Mouse (Mus musculus) frontal cortex, postnatal 14 days (tissue): ENCODE measurements at regions not wholly inside any gene's neighbourhood (a gene's known extent, or its start where the extent isn't known, plus 50 kb on each side); places are given as distances from the start of the nearest gene placed in this dataset.

Experiments
- DNase-seq, 2 experiments: peaks; one replicate each; pipeline ENCODE4 v3.0.0; 2022; ENCODE audit warnings: low spot score in 2 of 2

DNA sequence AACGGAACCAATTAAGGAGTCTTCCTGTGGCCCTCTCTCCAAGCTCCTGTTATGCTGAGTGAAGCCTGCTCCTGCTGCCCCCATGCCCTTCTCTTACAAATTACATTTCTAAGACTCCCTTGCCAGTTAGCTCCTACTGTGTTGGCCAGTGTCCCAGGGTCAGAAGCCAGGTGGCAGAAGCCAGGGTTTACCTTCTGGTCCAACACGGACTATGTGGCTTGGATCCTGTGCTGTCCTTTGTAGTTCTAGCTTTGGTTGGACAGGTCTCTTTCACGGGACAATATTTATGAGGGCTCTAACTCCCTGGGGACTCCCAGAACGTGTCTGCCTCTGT is 134.3 kb downstream of the Nufip1 start:
- DNase-seq: no peak

DNA sequence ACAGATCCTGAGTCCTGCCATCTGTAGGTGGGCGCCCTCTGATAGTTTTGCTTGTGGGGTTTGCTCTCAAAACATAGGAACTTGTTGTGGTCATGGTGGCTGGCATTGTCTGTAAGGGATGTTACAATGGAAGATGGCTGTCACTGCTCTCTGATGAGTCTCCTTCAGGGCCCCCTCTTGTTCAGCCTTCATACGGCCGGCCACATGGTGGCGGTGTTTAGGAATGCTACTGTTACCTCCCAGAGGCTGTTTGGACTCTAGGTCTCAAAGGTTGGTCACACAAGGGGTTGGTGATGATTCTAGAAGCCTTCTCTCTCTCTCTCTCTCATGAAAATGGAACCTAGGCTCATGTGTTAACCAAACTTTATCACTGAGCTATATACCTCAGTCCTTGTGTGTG is 137.0 kb downstream of the Nufip1 start:
- no peak for DNase-seq

DNA sequence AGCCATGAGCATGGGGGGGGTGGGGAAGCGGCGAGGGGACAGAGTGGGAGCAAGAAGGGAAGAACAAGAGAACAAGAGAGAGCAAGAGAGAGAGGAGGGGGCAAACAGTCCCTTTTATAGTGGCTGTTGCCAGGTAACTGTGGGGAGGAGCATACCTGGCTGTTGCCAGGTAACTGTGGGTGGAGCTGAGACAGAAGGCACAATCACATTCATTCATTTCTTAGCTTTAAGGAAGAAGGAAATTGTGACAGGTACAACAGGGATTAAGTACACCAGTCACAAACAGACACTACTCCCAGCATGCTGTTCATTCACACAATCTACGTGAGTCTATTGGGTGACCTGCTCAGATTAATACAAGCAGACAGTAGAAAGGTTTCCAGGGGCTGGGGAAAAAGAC is 143.2 kb downstream of the Nufip1 start:
- no peak for DNase-seq

DNA sequence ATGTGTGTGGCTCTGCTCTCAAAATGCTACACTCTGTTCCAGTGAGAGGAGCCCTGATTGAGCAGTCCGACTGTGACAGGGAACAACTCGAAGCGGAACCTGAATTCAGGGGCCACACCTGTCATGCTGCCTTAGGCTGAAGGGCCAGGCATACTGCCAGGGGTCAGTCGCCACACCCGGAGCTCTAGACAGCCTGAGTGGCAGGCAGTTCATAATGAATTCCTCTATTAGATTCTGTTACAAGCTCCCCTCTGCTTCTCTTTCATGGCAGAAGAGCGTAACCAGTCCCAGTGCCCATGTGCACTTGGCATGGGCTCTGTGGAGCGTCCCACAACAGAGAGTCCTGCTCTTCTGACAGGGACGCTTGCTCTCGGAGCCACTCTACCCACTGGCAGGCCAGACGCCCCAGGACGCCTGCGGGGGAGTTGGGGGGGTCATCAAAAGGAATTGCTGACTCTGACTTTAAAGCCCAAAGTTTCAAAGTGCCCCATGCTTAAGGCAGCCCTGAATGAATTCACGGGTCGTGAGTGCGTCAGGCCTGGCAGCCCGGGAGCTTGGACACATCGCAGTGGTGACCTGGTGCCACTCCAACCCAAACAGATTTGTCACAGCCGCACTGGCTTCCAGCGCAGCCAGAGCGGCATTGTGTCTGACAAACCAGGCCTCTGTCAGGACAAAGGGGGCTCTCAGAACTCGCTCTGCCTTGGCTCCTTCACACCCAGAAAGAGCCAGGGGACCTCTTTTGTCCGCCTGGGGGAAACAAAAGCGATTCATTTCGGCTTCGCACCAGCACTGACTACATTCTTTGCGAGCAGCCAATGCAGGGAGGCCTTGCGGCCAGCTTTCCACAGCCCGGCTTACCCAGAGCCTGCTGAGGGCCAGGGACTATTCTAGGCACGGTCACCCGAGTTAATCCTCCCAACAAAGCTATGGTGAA is 144.1 kb downstream of the Nufip1 start:
- DNase-seq: peak; percentile 29 to 70

DNA sequence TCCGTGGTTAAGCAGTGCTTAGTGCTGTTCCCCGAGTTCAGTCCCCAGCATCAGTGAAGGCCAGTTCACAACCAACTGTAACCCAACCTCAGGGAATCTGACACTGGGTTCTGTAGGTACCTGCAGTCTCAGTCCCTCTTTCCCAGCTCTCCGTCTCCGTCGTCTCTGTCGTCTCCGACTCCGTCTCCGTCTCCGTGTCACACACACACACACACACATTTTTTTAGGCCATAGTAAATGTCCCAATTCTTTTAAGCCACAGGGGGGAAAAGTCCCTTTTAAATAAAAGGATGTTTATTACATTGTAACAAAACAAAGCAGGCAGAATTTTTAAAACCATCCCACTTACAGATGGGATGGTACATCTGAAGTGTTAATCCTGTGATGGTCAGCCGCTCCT is 145.3 kb downstream of the Nufip1 start:
- DNase-seq: no peak

DNA sequence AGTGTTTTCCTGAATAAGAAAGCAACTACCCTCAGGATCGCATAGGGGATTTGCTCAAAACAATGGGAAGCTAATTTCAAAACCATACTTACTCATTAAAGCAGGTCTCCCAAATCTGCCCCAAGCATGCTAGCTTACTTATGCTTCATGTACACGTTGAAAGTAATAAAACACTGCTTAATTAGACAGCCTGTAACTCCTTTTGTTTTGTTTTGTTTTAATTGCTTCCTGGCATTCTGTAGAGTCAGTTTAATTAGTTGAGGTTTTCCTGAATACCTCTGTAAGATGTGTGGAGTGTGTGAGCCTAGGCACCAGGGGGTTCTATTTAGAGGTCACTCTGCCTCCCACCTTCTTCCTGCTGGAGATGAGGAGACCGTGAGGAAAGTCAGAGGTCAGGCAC is 147.9 kb downstream of the Nufip1 start:
- DNase-seq: no peak

DNA sequence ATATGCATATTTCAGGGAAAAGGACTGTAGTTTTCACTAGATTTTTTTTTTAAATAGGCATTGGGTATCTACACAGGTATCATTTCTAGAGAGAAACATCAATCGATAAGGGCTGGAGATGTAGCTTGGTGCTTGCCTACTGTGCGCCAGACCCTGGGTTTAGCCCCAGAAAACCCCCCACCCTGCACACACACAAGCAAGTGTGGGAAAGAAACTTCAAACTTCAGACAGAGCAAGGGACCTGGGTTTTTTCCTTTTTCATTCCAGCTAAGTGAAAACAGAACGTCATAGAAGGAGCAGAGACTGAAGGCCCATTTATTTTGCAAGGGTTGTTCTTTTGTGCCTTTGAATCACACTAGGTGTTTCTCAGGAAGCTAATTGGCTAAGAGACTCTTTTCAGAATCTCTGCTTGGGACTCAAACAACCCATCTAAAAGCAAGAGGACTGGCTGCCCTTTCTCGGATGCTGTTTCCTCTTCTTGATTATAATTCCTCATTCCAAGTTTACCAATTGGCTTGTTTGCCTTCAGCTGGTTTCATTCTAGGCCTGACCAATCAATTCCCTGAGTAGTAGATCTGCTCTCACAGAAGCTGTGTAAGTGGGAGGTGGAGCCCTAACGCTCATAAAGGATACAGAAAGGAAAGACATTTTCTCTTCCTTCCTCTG is 150.1 kb downstream of the Nufip1 start:
- no peak for DNase-seq

DNA sequence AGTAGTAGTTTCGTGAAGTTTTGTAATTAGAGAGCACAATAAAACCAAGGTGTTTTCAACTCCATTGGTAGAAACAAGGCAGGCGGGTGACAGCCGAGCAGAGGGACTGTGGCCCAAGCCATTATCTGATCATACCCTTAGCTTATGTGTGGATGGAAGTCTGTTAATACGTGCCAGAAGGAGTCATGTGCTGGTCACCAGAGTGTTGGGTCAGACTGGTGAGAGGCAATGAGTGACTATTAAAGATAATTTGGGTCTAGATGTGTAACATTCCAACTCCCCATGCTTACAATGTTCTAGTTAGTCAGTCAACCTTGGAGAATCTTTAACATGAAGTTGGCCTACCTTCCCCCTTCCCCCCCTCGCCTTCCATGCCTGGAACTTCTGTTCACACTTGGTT is 151.1 kb upstream of the Tsc22d1 start:
- DNase-seq: no peak

DNA sequence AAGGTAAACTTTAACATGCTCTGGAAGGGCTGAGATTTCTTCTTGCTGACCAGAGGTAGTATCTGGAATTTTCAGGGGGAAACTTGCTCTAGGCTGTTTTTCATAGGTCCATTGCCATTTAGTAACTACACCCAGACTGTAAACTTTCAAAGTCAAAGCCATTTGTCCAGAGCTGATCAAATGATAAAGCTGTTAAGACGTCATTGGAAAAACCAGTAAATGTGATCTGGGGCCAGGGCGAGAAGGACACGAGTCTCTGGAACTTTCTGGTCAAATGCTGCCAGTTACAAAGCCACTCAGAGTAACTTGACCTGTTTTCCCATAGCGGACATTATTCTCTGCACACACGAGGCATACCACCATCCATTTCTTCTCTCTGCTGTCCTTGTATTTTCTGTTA is 148.9 kb upstream of the Tsc22d1 start:
- no peak for DNase-seq

DNA sequence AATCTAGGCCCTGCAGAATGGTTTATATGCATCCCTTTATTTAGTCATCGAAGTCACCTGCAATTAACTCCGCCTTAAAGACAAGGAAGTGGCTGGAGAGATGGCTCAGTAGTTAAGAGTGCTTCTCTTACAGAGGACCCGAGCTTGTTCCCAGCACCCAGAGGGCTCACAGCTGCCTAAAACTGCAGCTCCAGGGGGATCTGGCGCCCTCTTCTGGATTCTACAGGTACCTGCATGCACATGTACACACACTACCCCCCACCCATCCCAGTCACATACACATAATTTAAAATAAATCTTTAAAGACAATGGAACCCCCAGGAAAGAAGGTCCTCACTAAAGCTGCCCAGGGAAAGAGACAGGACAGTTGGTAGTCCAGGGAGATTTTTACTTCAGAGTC is 148.5 kb upstream of the Tsc22d1 start:
- no peak for DNase-seq

DNA sequence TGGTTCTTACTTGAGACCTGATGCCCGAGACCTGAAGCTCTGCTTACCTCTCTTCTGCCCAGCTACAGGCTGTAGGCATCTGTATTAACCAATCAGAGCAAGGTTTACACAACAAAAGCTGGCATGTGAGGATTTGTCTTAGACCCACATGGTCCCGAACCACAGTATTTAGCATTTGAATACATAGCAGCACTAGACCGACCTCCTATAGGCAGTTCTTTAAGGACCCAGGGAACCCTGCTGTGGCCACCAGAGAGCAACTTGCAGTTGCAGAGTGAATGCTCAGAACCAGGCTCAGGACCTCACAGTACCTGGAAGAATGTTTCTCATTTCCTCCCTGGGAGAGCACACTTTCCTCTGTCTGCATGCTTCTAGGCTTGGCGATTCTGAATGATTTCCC is 147.7 kb upstream of the Tsc22d1 start:
- no peak for DNase-seq

DNA sequence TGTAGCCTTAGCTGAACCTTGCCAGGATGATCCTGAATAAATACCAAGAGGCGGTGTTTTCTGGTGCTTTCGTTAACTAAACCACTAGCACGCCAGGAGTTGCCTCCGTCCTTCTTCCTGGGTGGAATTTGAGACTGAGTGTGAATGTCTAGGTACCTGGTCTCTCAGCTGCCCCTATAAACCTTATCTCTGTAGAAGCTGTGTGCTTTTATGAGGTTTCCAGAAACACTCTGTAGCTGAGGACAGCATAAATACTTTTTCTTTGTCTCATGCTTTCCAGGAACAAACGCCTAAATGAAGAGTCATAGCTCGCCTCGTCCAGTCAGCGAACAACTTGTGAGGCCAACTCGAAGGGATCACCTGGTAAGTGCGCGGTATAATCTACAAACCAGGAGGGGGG is 143.6 kb upstream of the Tsc22d1 start:
- no peak for DNase-seq

DNA sequence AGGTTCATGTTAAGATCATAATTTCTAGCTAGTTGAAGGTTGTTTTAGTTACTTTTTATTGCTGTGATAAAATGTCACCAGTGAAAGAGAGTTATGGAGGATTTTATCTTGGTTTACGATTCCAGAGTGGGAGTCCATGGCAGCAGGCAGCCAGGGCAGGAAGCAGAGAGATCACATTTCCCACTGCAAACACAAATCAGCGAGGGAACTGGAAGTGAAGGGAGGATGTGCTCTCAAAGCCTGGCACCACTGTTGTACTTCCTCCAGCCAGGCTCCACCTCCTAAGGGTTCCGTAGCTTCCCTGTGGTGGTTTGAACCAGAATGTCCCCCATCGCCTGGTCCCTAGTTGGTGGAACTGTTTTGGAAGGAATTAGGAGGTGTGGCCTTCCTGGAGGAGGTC is 141.9 kb upstream of the Tsc22d1 start:
- DNase-seq: no peak

DNA sequence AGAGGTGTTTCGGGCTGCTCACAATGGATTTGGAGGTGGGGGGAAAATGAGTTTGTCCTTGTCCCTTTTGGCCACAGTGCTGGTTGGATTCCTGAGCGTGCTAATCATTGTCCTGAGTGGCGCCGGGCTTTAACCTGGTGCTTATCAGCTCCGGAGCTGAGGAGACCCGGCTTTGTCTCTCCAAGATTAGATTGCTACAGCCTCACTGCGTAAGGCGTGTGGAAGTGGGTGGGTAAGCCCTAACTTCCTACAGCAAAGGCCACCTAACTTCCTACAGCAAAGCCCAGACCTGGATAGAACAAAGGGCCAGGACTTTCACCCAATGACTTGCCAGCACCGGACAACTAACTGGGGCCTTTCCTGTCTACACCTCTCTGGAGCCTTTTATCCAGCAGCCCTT is 138.1 kb upstream of the Tsc22d1 start:
- no peak for DNase-seq

DNA sequence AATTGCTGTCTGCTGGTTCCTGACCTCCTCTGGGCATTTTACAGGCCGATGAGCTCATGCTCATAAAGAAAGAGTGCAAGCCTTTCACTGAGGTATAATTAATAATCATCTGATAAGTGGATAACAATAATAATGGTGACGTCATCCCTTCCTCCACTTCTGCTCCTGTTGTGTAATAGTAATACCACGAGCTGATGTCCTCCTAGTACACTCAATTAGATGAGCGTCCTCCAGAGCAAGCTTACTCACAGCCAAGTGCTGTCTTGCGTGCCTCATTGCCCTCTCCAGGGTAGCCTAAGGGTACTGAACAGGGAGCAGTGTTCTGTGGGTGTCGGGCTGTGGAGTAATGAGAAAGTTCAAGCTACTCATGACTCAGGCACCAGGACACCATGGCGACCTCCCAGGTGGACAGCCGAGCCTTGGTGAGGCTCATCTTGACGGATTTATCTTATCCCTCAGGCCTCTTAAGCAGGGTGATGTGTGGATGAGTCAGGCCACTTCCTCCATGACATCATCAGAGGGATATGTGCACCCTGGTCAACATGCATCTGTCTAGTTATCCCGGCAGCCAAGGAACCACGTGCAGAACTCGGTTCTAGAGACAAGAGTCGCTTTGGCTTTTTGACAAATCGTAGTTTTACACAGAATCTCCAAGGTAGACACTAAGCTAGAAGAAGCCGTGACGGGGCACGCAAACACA is 135.9 kb upstream of the Tsc22d1 start:
- no peak for DNase-seq

DNA sequence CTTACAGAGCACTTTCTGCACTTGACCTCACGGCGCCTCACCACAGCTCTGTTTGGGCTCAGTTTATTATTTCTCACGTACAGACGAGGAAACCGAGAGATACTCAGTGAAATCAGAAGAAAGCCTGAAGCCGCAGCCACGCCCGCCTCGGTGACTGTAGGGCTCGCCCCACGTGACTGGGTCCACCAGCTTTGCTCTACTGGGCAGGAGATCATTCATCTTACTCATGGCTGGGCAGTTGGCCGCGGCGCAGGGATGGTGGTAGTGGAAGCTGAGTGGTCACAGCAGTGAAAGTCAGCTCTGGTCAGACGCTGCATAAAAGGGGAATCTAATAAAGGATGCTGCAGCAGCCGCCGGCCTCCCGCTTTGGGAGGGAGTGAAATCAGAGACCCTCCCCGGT is 135.2 kb upstream of the Tsc22d1 start:
- DNase-seq: no peak

DNA sequence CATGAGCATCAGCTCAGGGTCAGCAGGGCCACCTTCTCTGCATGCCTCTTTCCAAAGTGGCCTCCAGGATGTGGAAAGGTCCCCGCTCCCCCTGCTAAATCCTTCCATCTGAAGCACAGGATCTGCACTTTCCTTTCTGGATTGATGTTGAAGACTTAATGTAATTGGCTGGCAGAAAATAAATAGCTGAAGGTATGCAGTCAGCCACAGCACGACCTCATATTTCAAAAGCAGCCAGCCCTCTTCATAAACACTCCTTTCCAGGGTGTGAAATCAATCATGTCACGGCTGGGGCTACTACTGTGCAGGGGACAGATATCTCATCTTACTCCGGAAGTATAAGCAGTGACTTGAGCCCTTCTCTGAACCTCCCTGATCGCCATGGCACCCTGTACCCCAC is 132.9 kb upstream of the Tsc22d1 start:
- DNase-seq: no peak

DNA sequence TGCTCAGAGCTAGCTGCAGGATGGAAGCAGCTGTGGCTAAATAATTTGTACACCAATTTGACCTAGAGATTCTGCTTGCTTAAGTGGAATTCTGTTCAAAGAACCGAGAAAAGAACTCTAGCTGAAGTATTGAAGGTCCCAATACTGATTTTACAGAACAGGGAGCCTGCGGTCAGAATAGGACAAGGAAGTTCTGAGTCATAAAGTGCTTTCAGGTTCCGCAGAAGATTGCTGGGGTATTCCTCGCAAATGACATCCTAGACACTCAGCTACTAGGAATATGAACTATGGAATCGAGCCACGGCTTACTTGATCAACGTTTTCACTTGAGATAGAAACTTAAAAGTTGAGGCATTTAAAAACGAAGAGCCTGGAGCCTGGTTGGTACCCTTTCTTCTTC is 127.0 kb upstream of the Tsc22d1 start:
- no peak for DNase-seq

DNA sequence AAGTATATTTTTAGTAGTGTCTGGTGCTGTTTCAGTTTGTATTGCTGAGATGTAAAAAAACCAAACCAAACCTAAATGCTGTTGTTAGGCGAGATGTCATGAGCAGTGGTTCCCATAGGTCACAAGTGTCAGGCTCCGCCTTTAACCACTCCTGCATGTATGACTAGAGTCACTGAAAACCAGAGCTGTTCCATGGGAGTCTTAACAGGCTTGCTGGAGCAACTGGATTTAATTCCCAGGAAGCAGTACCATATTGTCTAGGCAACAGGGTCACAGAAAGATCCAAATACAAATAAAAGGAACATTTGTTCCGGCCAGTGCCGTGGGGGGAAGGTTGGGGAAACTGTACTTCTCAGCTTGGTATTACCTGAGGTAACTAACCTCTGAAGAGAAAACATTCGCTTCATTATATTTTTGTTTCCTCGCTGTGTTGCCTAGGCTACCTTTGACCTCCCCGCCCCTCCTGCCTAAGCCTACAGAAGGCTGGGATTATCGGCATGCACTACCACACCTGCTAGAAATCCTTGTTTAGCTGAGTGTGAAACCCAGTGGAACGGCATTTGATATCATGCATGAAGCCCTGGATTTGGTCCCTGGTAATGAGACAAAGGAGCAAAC is 124.3 kb upstream of the Tsc22d1 start:
- DNase-seq: no peak

DNA sequence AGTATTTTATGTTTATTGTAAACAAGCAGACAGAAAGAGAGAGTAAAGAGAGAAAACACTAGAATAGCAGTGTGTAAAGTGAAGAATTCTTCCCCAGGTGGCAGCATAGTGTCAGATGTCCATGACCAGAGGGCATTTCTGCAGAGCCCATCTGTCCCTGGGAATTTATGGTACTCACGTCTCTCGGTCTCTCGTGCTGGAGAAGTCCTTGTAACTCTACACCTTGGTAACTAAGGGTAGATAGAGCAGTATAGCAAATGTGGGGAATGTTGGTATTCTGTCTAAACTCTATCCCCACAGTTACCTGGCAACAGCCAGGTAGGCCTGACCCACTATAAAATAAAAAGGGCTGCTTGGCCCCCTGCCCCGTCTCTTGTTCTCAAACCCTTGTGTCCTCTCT is 122.5 kb upstream of the Tsc22d1 start:
- no peak for DNase-seq

DNA sequence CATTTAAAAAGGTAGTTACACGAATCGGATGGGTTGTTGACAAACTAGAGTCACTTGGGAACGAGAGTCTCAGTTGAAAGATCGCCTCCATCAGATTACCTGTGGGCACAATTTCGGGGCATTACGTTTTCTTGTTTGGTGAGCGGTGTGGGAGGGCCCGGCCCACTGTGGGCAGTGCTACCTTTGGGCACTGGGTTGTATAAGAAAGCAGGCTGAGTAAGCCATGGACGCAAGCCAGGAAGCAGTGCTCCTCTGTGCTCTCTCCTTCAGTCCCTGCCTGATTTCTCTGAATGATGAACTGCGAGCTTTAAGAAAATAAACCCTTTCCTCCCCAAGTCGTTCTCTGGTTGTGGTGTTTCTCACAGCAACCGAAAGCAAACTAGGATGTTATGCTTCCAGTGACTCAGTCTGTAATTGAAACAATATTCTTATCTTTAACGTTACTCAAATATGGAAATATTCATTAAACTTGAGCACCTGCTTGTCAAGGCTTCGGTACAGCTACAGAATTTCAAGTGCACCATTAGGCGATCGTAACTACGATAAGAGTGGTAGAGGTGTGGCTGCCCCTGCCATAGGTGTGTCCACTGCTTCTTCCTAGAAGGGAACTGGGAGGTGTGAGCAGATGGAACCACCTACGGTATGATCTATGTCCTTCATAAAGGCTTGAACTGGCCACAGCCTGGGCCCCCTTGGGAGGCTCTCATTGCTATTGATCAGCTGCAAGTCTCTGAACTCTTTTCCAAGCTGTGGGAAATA is 119.2 kb upstream of the Tsc22d1 start:
- DNase-seq: no peak

DNA sequence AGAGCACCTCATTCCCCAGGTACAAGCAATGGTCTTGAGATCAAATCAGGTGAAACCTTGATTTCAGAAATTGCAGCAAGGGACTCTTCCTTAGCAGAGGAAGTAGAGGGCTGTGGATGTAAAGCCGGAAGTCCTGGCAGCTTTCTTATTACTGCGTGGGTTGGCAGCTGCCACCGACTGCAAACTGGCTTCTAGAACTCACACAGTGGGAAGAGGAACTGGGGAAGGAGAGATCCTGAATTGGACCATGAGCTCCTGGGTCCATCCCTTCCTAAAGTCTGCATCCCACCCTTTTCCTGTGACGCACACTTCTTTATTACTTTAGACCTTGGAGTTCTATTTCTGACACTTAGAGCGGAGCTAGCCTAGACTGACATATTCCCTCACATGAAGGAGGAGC is 116.9 kb upstream of the Tsc22d1 start:
- DNase-seq: no peak
